Mouse (Mus musculus) heart, postnatal 10 days (tissue): ENCODE measurements around the gene Cdk18. TPM values are rescaled to one million over a fixed set of nuclear protein-coding genes. Genes with fewer than 3 reads are reported as not detected.
"Not testable (repeated sequence)": the region's sequence is repeated elsewhere in the genome, so short reads cannot be mapped to it uniquely, and the experiment has no call there.

Source experiments
- DNase-seq, 2 experiments: peaks; one replicate each; pipeline ENCODE4 v3.0.0; 2021
- intact Hi-C: fragments of 180-260 bp; cut with DNase I; formaldehyde crosslinking; loops from one replicate; pipeline ENCODE4 v1.15.1; 2025
- total RNA-seq, 2 experiments: library from RNA; stranded (reverse); gene quantifications; 2 replicates each; pipeline ENCODE4 v1.2.3; 2021

The Cdk18 gene
- 10 to 100 TPM in 1 of 2 experiments, 1 to 10 TPM in 1; 7.6 to 10.4 TPM for total RNA-seq

GRCm38 (mm10) chr1:132139416-132139864, at the start of gene Cdk18:
Cdk18 (minus strand) TSS chr1:132139684.
- intact Hi-C loops = no loop called here
- DNase-seq = peak; percentile 81 to 82

GRCm38 (mm10) chr1:132189231-132189630, 49.7 kb upstream of the Cdk18 start:
- intact Hi-C loops = no loop called here

GRCm38 (mm10) chr1:132188442-132189066, 49.1 kb upstream of the Cdk18 start:
- no peak for DNase-seq
- intact Hi-C loops = no loop called here

More at GRCm38 (mm10) chr1:132189231-132189630, 49.7 kb upstream of the Cdk18 start:
- no peak for DNase-seq

- DNase-seq = no peak
- intact Hi-C loops = no loop called here
These were observed 46.8 kb upstream of the Cdk18 start for GRCm38 (mm10) chr1:132186303-132186702.

- DNase-seq = no peak
- intact Hi-C loops = no loop called here
These were observed 32.1 kb upstream of the Cdk18 start for GRCm38 (mm10) chr1:132171619-132172018.

- DNase-seq = no peak
- intact Hi-C loops = no loop called here
These were observed 31.2 kb upstream of the Cdk18 start for GRCm38 (mm10) chr1:132170698-132171097.

GRCm38 (mm10) chr1:132168115-132168767, 28.8 kb upstream of the Cdk18 start:
- no peak for DNase-seq
- intact Hi-C loops = no loop called here

GRCm38 (mm10) chr1:132165859-132166258, 26.4 kb upstream of the Cdk18 start:
- intact Hi-C loops = no loop called here
- DNase-seq = no peak

- intact Hi-C loops = no loop called here
- no peak for DNase-seq
These were observed 25.5 kb upstream of the Cdk18 start for GRCm38 (mm10) chr1:132164780-132165518.

- DNase-seq, intact Hi-C loops: not testable (repeated sequence)
These were observed 23.1 kb upstream of the Cdk18 start for GRCm38 (mm10) chr1:132162618-132163017.

- no peak for DNase-seq
- intact Hi-C loops = loop anchor here (2.0 kb wide), 1 partner anchor 195 kb away; no protein-coding TSS in a partner anchor
These were observed 21.9 kb upstream of the Cdk18 start for GRCm38 (mm10) chr1:132161211-132161880.

- no peak for DNase-seq
- intact Hi-C loops = loop anchor here (2.0 to 5.0 kb wide), 3 partner anchors 148 to 197 kb away; no protein-coding TSS in a partner anchor
These were observed 20.2 kb upstream of the Cdk18 start for GRCm38 (mm10) chr1:132159681-132160080.

- DNase-seq = peak; percentile 65 to 66
- intact Hi-C loops = loop anchor here (5.0 kb wide), 2 partner anchors 149 to 161 kb away; no protein-coding TSS in a partner anchor
These were observed 19.3 kb upstream of the Cdk18 start for GRCm38 (mm10) chr1:132158741-132159140.

- DNase-seq = no peak
- intact Hi-C loops = loop anchor here (1.0 to 5.0 kb wide), 3 partner anchors 79 to 161 kb away; no protein-coding TSS in a partner anchor
These were observed 18.3 kb upstream of the Cdk18 start for GRCm38 (mm10) chr1:132157808-132158207.

GRCm38 (mm10) chr1:132157016-132157781, 17.7 kb upstream of the Cdk18 start:
- DNase-seq = peak; percentile 89 to 94
- intact Hi-C loops = loop anchor here (1.0 to 5.0 kb wide), 3 partner anchors 80 to 160 kb away; no protein-coding TSS in a partner anchor

- intact Hi-C loops = loop anchor here (1.0 to 5.0 kb wide), 3 partner anchors 34 to 158 kb away; no protein-coding TSS in a partner anchor
- peak; percentile 84 to 91 for DNase-seq
These were observed 16.3 kb upstream of the Cdk18 start for GRCm38 (mm10) chr1:132155737-132156136.

- intact Hi-C loops = no loop called here
- DNase-seq = no peak
These were observed 14.2 kb upstream of the Cdk18 start for GRCm38 (mm10) chr1:132153691-132154090.

- DNase-seq = no peak
- intact Hi-C loops = no loop called here
These were observed 13.7 kb upstream of the Cdk18 start for GRCm38 (mm10) chr1:132153086-132153690.

GRCm38 (mm10) chr1:132151908-132152307, 12.4 kb upstream of the Cdk18 start:
- intact Hi-C loops = no loop called here
- no peak for DNase-seq
